Mouse (Mus musculus) testis, postnatal 14 days (tissue): Measurements from ENCODE around the gene Vps37c.

Experiments used
- DNase-seq: peaks from one replicate; pipeline ENCODE4 v3.0.0; 2021; ENCODE audit warnings: low spot score

Gene Vps37c

DNA sequence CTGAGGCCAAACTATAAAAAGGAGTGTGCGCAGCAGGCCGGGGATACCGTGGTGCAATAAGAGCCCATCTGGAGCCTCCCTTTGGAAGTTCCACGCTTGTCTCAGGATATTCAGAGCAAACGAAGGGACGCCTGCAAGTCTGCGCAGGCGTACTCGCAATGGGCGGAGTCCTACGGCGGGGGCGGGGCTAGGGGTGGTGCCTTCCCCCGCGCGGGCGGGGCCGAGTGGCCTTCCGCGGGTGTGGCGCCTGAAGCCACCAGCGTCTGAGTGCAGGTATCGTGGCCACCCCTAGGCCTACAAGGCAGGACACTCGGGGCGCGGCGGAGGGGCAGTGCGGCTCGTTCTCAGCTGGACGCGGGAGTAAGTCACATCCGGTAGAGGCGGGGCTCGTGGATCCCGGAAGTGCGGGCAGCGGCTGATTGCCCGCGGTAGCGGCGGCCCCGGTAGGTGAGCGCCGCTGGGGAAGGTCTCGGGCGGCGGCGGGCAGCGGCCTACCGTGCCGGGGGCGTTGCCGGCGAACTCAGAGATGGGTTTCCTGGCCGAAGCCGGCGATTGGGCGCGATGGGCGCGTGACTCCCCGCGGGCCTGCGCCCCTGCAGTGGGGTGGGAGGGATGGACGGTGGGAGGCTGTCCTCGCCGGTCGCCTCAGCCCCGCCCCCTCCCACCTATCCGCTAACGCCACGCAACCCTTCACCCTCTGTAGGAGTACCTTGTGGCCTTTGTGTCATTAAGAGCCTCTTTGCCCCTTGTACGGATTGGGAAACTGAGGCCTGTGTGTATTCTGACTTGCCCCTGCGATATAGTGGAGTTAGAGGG, at the start of gene Vps37c:
Gene Vps37c (plus strand): TSS at position 199 of the 816 bp plus-strand sequence.
- DNase-seq = peak; percentile 92

DNA sequence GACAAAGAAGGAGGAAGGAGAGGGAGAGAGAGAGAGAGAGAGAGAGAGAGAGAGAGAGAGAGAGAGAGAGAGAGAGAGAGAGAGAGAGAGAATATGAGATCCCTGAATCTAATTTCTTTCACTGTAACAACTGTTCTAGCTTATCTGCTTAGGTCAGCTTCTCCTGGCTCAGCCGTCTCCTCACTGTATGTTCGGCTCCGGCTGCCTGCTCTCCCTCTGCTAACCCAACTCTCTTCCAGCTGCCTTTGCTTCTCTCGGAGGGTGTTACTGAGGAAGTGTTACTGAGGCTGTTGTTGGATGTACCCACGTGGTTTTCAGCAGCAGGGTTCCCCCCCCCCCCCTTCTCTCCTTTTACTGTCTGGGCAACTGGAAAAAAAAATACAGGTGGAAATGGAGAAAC, 48.5 kb upstream of the Vps37c start:
- DNase-seq = no peak

GRCm38 (mm10) chr19:10640589-10641378, 47.8 kb upstream of the Vps37c start:
- DNase-seq = no peak

- no peak for DNase-seq
Observed at GRCm38 (mm10) chr19:10645616-10646015, 42.9 kb upstream of the Vps37c start.

- no peak for DNase-seq
Observed at GRCm38 (mm10) chr19:10648156-10648555, 40.4 kb upstream of the Vps37c start.

DNA sequence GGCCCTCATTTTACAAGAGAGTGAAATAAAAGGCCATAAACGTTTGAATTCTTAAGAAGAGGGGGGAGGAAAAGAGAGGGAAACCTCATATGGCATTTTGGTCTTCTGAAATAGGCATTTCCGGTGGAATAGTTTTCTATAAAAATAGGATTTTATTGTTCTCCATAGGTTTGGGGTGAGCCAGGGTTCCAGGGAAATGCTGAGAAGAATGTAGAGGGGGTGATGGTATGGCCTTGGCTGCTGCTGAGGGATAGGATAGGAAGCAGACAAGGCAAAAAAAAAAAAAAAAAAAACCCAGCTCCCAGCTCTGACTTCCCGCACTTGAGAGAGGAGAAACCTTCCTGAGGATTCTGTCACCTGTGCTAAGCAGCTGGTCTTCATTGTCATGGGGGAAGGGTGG, 32.5 kb upstream of the Vps37c start:
- no peak for DNase-seq

GRCm38 (mm10) chr19:10657742-10658141, 30.8 kb upstream of the Vps37c start:
- no peak for DNase-seq

GRCm38 (mm10) chr19:10658406-10658805, 30.1 kb upstream of the Vps37c start:
- no peak for DNase-seq

DNA sequence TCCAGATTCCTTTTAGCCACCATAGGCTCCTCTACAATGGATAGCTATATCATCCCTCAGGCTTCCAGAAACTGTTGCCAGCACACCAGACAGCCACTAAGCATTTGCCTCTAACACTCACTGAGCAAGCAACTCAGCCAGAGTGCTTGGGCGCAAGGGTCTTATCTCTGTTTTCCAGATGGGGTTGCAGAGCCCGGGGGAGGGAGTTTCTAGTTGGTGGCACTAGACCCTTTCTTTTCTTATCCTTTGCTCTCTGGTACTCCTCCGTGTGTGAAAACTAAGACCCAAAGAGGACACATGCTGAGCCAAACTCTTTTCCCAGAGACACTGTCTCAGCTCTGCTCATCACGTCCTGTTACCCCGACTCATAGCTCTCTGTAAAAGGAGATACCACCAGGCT, 27.2 kb upstream of the Vps37c start:
- DNase-seq = no peak

DNA sequence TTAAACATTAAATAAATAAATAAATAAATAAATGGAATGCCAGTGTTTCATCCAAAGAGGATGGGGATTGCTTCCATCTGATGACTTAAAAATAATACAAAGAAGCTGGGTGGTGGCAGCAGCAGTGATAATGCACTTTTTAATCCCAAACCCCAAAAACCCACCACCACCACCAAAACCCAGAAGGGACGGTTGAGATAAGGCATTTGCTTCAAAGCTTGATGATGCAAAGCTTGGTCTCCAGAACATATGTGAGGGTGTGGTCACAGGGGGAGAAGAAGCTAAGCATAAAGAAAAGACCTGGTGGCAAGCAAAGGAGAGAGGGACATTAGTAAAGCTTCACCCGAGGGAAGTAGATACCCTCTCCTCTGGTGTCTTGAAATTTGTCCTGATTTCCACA, 26.6 kb upstream of the Vps37c start:
- no peak for DNase-seq

DNA sequence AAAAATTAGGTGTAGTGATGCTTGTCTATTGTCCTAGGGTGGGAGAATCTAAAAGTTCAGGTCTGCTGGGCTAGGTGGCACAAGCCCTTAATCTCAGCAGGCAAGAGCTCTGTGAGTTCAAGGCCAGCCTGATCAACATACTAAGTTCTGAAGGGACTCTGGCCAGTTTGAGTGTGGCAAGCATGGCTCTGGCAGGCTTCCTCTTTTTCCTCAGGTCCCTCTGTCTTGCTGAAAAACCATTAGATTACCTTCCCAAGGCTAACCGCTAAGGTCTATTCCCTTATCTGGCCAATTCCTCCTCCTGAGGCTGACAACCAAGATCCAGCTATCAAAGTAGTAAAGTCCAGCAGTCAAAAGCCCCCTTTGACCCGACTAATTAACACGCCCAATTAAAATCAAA, 25.9 kb upstream of the Vps37c start:
- DNase-seq = no peak

GRCm38 (mm10) chr19:10665093-10665492, 23.4 kb upstream of the Vps37c start:
- DNase-seq = no peak

DNA sequence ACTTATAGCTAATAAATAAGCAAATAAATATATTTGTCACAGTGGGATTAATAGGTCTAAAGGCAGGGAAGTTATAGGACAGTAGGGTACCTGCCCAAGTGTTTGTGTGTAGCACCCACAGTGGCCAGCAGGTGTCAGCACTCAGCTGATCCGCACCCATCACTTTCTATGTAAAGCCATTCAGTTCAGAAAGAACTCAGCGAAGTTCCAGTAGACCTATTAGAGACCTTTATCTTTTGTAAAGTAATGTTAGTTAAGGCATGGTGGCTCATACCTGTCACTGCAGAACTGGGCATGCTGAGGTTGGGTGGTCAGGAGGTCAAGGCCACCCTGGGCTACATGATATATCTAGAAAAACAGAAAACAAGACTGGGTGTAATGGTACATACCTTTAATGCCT, 23.0 kb upstream of the Vps37c start:
- DNase-seq = no peak

DNA sequence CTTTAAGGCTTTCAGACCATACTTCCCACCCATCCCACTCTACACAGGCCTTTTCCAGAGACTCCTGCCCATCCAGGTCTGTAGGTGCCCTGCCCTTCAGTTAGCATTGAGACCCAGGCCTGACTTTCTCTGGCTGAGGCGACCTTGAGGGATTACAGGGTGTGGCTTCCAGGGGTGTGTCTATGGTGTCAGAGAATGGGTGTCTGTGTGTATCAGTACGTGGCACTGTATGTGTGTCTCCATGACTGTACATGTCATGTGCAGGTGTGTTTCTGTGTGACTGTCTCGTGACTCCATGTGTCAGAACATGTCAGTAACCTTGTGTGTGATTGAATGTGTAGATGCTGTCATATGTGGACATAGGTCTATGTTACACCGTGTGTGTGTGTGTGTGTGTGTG, 17.2 kb upstream of the Vps37c start:
- no peak for DNase-seq

GRCm38 (mm10) chr19:10671854-10672417, 16.6 kb upstream of the Vps37c start:
- DNase-seq = no peak

- DNase-seq = no peak
Observed at GRCm38 (mm10) chr19:10673275-10673674, 15.3 kb upstream of the Vps37c start.

DNA sequence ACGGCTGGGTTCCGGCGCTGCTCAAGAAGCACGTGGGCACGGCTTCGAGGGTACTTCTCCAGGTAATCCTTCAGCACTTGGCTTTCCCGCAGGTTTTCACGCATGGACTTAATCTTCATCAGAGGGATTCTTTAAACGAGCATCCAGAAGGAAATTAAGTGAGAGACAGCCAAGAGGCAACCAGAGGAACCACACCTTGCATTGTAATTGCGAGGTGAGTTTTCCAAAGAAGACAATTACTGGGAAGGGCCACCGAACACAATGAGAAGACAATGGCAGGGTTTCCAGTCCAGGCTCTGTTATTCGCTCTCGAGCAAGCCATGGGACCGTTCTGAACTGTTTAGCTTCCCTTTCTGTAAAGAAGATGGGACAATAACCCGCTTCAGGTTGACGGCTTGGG, 11.9 kb upstream of the Vps37c start:
- no peak for DNase-seq

GRCm38 (mm10) chr19:10677915-10678771, 10.4 kb upstream of the Vps37c start, which contains the start of gene Pga5:
Gene Pga5 (minus strand): TSS chr19:10678071.
- peak; percentile 61 for DNase-seq

- no peak for DNase-seq
Observed at GRCm38 (mm10) chr19:10678772-10679067, 9.8 kb upstream of the Vps37c start.

DNA sequence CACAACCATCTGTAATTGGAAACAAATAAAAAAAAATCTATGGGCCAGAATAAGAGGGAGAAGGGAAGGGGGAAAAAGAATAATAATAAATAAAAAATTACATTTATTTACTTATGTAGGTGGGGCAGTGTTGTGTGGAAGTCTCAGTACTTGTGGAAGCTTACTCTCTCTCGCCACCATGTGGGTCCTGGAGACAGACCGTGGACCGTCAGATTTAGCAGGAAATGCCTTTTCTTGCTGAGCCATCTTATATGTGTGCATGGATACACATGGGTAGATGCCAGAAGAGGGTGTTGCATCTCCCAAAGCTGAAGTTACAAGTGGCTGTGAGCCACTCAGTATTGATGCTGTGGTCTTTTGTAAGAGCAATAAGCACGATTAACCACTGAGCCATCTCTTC, 7.0 kb upstream of the Vps37c start:
- DNase-seq = no peak

GRCm38 (mm10) chr19:10685081-10685480, 3.5 kb upstream of the Vps37c start:
- DNase-seq = no peak

- no peak for DNase-seq
Observed at GRCm38 (mm10) chr19:10685727-10686126, 2.8 kb upstream of the Vps37c start.
